Mouse (Mus musculus): ENCODE results near the gene Glt1d1. TPM values are rescaled to one million over a fixed set of nuclear protein-coding genes. Genes with fewer than 3 reads are reported as not detected.
A peak's percentile ranks its signal among the peaks of the same experiment; 100 is the strongest.
"Not testable (repeated sequence)": the region's sequence is repeated elsewhere in the genome, so short reads cannot be mapped to it uniquely, and the experiment has no call there.

The Glt1d1 gene
- total and polyA plus RNA-seq, 2 experiments from 2014 or later = 1.3 to 9.6 TPM

DNA sequence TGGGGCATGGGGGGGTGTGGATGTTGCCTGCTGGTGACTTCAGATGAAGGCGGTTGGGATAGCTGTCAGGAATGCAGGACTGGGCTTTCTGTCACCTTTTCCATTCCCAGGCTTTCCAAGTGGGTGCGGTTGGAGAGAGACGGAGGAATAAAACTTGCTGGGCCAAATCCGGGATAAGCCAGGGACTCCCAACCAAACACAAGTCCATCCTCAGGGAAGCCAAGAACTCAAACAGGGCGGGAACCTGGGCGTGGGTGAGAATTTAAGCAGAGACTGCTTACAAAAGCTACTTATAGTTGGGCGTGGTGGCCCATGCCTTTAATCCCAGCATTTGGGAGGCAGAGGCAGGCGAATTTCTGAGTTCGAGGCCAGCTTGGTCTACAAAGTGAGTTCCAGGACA lies 73.2 kb downstream of the Glt1d1 start:
- Histone ChIP-seq H3K4me2 (ENCODE audit: low read depth, low read length, poor library complexity, severe bottlenecking) (no peak overlapping the region), H3K27me3 (ENCODE audit: insufficient read depth, low read length) (no peaks in the 10 kb centered on the region), H3K9ac (replicated peaks; ENCODE audit: low read length, poor library complexity, severe bottlenecking) (no peak overlapping the region), H3K9me3 (ENCODE audit: low read length) (no peaks in the 10 kb centered on the region), H3K4me3 (ENCODE audit: low read depth, low read length) (no peak overlapping the region), H3K4me1 (ENCODE audit: insufficient read depth, low read length) (no peaks in the 10 kb centered on the region), H3K36me3 (ENCODE audit: insufficient read depth, low read length) (no peaks in the 10 kb centered on the region), H3K27ac (ENCODE audit: low read depth, low read length) (no peak overlapping the region)
- DNase-seq (ENCODE audit: low spot score) (no peak), ATAC-seq (ENCODE audit: low FRiP score) (no peak)
- TF ChIP-seq CTCF (IDR thresholded peaks at IDR 0.05) = no peak
- 94% methylated on average over 9 of the region's 9 CpGs for WGBS

DNA sequence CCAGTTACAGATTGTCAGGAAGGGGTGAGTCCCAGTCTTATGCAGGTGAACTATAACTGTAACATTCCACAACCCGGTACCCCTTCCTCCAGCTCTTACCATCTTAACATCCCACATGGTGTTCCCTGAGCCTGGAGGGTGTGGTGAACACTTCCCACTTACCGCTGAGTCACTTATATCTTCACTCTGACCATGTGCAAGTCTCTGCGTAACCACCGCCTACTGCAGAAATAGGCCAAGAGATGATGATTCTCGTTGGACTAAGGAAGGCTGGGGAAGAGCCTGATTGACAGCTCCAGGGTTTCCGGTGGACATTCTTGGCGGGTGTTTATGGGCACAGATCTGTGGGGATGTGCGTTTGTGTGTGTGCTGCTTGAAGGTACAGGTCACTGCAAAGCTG lies 73.9 kb downstream of the Glt1d1 start:
- no peaks in the 10 kb centered on the region for H3K27me3 ChIP-seq (ENCODE audit: insufficient read depth, low read length)
- H3K4me1 ChIP-seq (ENCODE audit: insufficient read depth, low read length) = no peaks in the 10 kb centered on the region
- H3K36me3 ChIP-seq (ENCODE audit: insufficient read depth, low read length) = no peaks in the 10 kb centered on the region
- H3K9me3 ChIP-seq (ENCODE audit: low read length) = no peaks in the 10 kb centered on the region
- TF ChIP-seq CTCF (IDR thresholded peaks at IDR 0.05) = no peak
- 90% methylated on average over 8 of the region's 8 CpGs for WGBS
- no peak overlapping the region for H3K27ac ChIP-seq (ENCODE audit: low read depth, low read length)
- ATAC-seq (ENCODE audit: low FRiP score) (no peak), DNase-seq (ENCODE audit: low spot score) (no peak)
- H3K4me2 ChIP-seq (ENCODE audit: low read depth, low read length, poor library complexity, severe bottlenecking) = no peak overlapping the region
- no peak overlapping the region for H3K9ac ChIP-seq (replicated peaks; ENCODE audit: low read length, poor library complexity, severe bottlenecking)
- no peak overlapping the region for H3K4me3 ChIP-seq (ENCODE audit: low read depth, low read length)

DNA sequence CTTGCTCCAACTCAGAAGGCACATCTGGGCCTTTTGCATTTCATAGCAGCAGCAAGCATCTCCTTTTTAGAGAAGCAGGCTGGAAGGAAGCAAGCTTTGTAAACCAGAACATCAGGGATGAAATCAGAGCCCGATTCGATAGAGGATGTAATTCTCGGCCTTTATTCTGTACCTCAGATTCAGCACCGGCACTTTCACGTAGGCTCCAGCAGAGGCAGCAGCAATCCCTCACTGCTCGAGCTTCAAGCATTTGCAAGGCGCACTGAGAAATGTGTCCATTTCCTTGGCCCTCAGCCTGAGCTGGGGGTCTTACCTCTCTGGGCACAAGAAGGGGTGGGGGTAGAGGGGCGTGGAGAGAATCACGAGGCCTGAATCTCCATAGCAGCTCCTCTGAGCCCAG lies 76.1 kb downstream of the Glt1d1 start:
- WGBS = 76% methylated on average over 9 of the region's 9 CpGs
- Histone ChIP-seq H3K9me3 (ENCODE audit: low read length) (no peaks in the 10 kb centered on the region), H3K27ac (ENCODE audit: low read depth, low read length) (no peak overlapping the region), H3K4me2 (ENCODE audit: low read depth, low read length, poor library complexity, severe bottlenecking) (no peak overlapping the region), H3K36me3 (ENCODE audit: insufficient read depth, low read length) (no peaks in the 10 kb centered on the region), H3K27me3 (ENCODE audit: insufficient read depth, low read length) (no peaks in the 10 kb centered on the region), H3K4me1 (ENCODE audit: insufficient read depth, low read length) (no peaks in the 10 kb centered on the region), H3K4me3 (ENCODE audit: low read depth, low read length) (no peak overlapping the region), H3K9ac (replicated peaks; ENCODE audit: low read length, poor library complexity, severe bottlenecking) (no peak overlapping the region)
- DNase-seq (ENCODE audit: low spot score) (no peak), ATAC-seq (ENCODE audit: low FRiP score) (no peak)
- peak; percentile 64 for TF ChIP-seq CTCF (IDR thresholded peaks at IDR 0.05)

DNA sequence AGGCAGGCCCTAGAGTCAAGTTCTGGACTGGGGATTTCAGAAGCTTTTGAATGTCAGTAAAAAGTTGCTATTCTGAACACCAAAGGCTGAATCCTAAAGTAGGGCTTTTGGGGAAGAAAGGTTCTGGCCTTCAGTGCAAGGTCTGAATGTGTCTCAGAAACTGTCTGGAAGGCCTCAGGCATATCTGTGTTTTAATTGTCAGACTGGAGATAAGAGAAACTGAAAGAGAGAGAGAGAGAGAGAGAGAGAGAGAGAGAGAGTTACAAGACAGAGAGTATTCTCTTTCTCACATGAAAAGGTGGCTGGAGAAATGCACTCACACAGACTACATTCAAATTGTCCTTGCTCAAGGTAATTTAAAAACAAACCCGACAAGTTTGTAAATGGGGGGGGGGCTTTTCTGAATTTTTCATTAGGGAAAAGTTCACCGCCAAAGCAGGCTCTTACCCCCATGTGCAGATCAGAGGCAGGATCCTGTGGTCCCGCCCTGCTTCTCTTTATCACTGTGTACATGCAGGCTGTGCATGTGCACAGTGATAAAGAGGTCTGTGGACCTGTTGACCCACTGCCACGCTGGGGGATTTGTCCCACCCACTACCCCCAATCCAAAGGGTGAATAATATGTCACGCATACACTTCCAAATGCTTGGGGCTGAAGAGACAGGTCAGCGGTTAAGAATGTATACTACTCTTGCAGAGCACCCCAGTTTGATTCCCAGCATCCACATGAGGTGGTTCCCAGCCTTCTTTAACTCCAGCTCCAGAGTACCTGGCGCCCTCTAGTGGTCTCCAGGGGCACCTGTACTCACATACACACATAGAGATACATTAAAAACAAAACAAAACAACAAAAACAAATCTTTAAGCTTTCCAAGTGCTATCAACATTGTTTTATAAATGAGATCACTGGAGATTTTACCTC lies 83.0 kb downstream of the Glt1d1 start:
- Histone ChIP-seq H3K36me3 (ENCODE audit: insufficient read depth, low read length) (no peaks in the 10 kb centered on the region), H3K9me3 (ENCODE audit: low read length) (no peaks in the 10 kb centered on the region), H3K4me3 (ENCODE audit: low read depth, low read length) (no peak overlapping the region), H3K4me2 (ENCODE audit: low read depth, low read length, poor library complexity, severe bottlenecking) (no peak overlapping the region), H3K27me3 (ENCODE audit: insufficient read depth, low read length) (no peaks in the 10 kb centered on the region), H3K9ac (replicated peaks; ENCODE audit: low read length, poor library complexity, severe bottlenecking) (no peak overlapping the region), H3K27ac (ENCODE audit: low read depth, low read length) (no peak overlapping the region), H3K4me1 (ENCODE audit: insufficient read depth, low read length) (no peaks in the 10 kb centered on the region)
- DNase-seq (ENCODE audit: low spot score) (no peak), ATAC-seq (ENCODE audit: low FRiP score) (no peak)
- peak; percentile 25 for TF ChIP-seq CTCF (IDR thresholded peaks at IDR 0.05)
- 78% methylated on average over 7 of the region's 7 CpGs for WGBS

DNA sequence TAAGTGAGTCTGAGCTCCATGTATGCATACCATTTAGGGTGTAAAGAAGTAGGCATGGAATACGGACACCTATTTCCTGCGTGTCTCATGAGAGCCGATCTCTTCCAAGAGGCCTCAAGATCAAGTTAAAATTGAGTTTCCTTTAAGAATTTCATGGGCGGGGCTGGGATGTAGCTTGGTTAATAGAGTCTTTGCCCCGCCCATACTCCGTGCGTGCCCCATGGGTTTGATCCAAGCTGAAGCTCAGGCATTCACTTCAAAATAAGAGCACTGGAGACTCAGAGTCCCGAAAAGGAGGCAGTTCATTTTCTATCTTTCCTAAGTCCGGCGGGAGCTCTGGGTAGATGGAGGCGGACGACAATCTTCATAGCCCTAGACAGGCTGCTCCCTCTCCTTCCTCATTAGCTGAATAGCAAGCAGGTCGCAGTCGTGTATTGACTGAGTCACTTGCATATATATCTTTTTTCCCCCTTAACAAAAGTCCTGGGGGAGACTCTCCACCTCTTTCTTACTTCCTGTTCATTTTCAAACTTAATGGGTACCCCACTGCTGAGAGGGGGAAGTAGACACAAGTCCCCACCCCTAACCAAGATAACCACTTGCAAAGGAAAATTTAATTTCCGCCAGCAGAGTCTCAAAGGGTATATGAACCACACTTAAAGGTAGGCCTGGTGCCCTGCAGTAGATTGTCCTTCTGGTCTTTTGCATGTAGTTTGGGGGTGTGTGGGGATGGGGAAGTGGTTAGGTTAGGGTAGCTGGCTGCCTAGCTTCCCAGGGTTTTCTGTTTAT lies 88.7 kb downstream of the Glt1d1 start:
- DNase-seq (ENCODE audit: low spot score) (peak; percentile 68), ATAC-seq (ENCODE audit: low FRiP score) (no peak)
- H3K27ac ChIP-seq (ENCODE audit: low read depth, low read length) = no peak overlapping the region
- H3K4me1 ChIP-seq (ENCODE audit: insufficient read depth, low read length) = no peaks in the 10 kb centered on the region
- H3K27me3 ChIP-seq (ENCODE audit: insufficient read depth, low read length) = no peaks in the 10 kb centered on the region
- TF ChIP-seq CTCF (IDR thresholded peaks at IDR 0.05) = no peak
- H3K9me3 ChIP-seq (ENCODE audit: low read length) = no peaks in the 10 kb centered on the region
- 0 out of 2 replicates have a peak overlapping the region, but pooled peaks have one; percentile 20 for H3K4me2 ChIP-seq (ENCODE audit: low read depth, low read length, poor library complexity, severe bottlenecking)
- H3K4me3 ChIP-seq (ENCODE audit: low read depth, low read length) = no peak overlapping the region
- WGBS = 36% methylated on average over 15 of the region's 15 CpGs
- no peak overlapping the region for H3K9ac ChIP-seq (replicated peaks; ENCODE audit: low read length, poor library complexity, severe bottlenecking)
- no peaks in the 10 kb centered on the region for H3K36me3 ChIP-seq (ENCODE audit: insufficient read depth, low read length)

DNA sequence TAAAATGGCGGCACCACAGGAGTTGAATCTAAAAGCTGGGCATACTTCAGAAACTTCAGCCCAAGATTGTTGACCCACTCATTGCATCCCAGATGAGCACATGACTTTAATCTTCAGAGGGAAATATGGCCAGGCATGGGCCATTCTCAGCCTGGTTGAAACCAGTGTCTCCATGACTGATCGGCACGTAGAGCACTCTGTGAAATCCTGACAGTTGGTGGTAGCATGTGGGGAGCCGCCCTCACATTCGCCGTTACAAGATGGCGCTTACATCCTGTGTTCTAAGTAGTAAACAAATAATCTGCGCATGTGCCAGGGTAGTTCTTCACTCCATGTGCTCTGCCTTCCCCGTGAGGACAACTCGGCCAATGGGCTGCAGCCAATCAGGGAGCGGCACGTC lies 90.1 kb downstream of the Glt1d1 start:
- not testable (repeated sequence) for ATAC-seq (ENCODE audit: low FRiP score); H3K36me3 ChIP-seq (ENCODE audit: insufficient read depth, low read length); H3K9me3 ChIP-seq (ENCODE audit: low read length); H3K4me3 ChIP-seq (ENCODE audit: low read depth, low read length); DNase-seq (ENCODE audit: low spot score); H3K27ac ChIP-seq (ENCODE audit: low read depth, low read length); H3K9ac ChIP-seq (replicated peaks; ENCODE audit: low read length, poor library complexity, severe bottlenecking); H3K4me1 ChIP-seq (ENCODE audit: insufficient read depth, low read length); H3K4me2 ChIP-seq (ENCODE audit: low read depth, low read length, poor library complexity, severe bottlenecking); H3K27me3 ChIP-seq (ENCODE audit: insufficient read depth, low read length)
- 99% methylated on average over 12 of the region's 12 CpGs for WGBS

All from midbrain, postnatal 0 days (tissue).